Mouse (Mus musculus) intestine, embryonic 14.5 days (tissue): ENCODE measurements around the gene Tmem120a. TPM values are rescaled to one million over a fixed set of nuclear protein-coding genes. Genes with fewer than 3 reads are reported as not detected.
A peak's percentile ranks its signal among the peaks of the same experiment; 100 is the strongest.

Experiments
- ATAC-seq: fragments of 200-750 bp; cut with Nextera tagmentation; replicated peaks from 2 replicates; pipeline ENCODE4 v1.8.0; 2017; ENCODE audit warnings: low read depth, moderate number of reproducible peaks, moderate TSS enrichment, moderate library complexity; ENCODE audit not compliant: low FRiP score, low TSS enrichment
- DNase-seq: peaks from one replicate; pipeline ENCODE4 v3.0.0-alpha.2; 2018; ENCODE audit warnings: low spot score
- H3K27ac ChIP-seq: fragments of 300-500 bp; sonication (generic); 2 replicates; pipeline ENCODE4 v1.5.1; 2014; ENCODE audit warnings: low read depth, mild to moderate bottlenecking, control low read depth
- H3K27me3 ChIP-seq: fragments of 300-500 bp; sonication (generic); replicated peaks from 2 replicates; pipeline ENCODE4 v1.6.1; 2014; ENCODE audit warnings: low read length, control low read depth; ENCODE audit not compliant: control insufficient read depth, insufficient read depth
- H3K36me3 ChIP-seq: fragments of 300-500 bp; sonication (generic); 2 replicates; pipeline ENCODE4 v1.6.1; 2014; ENCODE audit warnings: low read length, control low read depth; ENCODE audit not compliant: control insufficient read depth, insufficient read depth
- H3K4me1 ChIP-seq: fragments of 300-500 bp; sonication (generic); replicated peaks from 2 replicates; pipeline ENCODE4 v1.6.1; 2014; ENCODE audit warnings: low read length, control low read depth, mixed read lengths; ENCODE audit not compliant: control insufficient read depth, insufficient read depth
- H3K4me2 ChIP-seq: fragments of 300-500 bp; sonication (generic); 2 replicates; pipeline ENCODE4 v1.6.1; 2014; ENCODE audit warnings: low read length
- H3K4me3 ChIP-seq: fragments of 300-500 bp; sonication (generic); 2 replicates; pipeline ENCODE4 v1.5.1; 2014; ENCODE audit warnings: low read depth, low read length, control low read depth, mixed read lengths
- H3K9ac ChIP-seq: fragments of 300-500 bp; sonication (generic); 2 replicates; pipeline ENCODE4 v1.6.1; 2014; ENCODE audit warnings: mild to moderate bottlenecking, low read length
- H3K9me3 ChIP-seq: fragments of 300-500 bp; sonication (generic); 2 replicates; pipeline ENCODE4 v1.6.1; 2016; ENCODE audit warnings: low read length, control low read depth; ENCODE audit not compliant: control insufficient read depth
- WGBS: fragments of 180-500 bp; shearing (Covaris S2); extraction: QIAGEN DNeasy Blood & Tissue Kit; methylation state at CpG from one replicate; pipeline ENCODE4 v1.1.7; 2014; 5-methylcytosine and 5-hydroxymethylcytosine counted together
- polyA plus RNA-seq: library from polyadenylated mRNA; unstranded; fragments of >200 nt; fragmentation: Nextera tagmentation; extraction: Ambion mirVana; gene quantifications from 2 replicates; pipeline ENCODE4 v1.2.1, GENCODE M21; 2014

The Tmem120a gene
- 40.4 and 40.9 TPM in 2 replicates for polyA plus RNA-seq

DNA sequence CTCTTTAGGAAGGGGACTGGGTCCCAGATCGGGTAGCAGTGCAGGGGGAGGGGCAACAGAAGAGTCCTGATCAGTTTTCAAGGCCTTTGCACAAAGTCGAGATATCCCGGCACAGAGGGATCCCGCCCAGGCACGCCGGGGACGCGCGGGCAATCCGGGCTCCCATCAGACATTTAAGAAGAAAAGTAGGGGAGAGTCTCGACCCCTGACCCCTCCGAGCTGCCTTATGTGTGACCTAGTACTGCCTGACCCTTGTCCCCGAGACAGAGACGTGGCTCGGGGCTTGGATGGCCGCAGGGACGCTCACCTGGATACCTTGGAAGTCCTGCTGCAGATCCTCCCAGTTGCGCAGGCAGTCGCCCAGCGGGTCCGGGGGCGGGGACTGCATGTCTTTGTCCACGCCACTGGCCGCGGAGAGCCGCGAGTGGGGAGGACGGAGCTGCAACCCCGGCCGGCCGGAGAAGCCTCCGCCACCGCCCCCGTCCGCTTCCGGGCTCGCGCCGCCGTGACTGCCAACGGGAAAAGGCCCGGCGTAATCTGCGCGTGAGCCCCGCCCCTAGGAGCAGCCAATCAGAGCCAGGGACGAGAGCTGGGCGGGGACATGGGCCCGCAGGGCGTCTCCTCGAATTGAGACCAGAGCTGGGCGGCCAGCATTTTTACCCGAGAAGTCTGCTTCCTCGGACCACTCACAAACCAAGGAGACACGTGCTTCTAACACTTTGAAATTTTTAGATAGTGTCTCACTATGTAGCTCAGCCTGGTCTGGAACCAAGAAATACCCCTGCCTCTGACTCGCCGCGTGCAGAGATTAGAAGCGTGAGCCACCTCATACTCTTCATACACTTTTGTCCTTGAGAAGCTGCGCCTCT, at the start of gene Tmem120a:
Gene Tmem120a (minus strand): TSS at position 708 of the 869 bp plus-strand sequence.
- peak within 1 kb of the TSS; percentile 61 for H3K4me3 ChIP-seq
- ATAC-seq = peak; percentile 95
- WGBS = under 1% methylated on average over 60 of the region's 60 CpGs
- peak within 1 kb of the TSS; percentile 77 for H3K4me2 ChIP-seq
- DNase-seq = peak; percentile 93
- 0 out of 2 replicates have a peak, but pooled peaks cover 8% of the 10 kb centered on the region for H3K4me1 ChIP-seq
- peak within 1 kb of the TSS; percentile 71 for H3K27ac ChIP-seq
- no peaks in the 10 kb centered on the region for H3K27me3 ChIP-seq
- peaks cover 17% of the 10 kb centered on the region; the same call in 1 of the 2 replicates for H3K36me3 ChIP-seq
- 0 out of 2 replicates have a peak, but pooled peaks cover 5% of the 10 kb centered on the region for H3K9me3 ChIP-seq
- peak within 1 kb of the TSS; percentile 61 for H3K9ac ChIP-seq

DNA sequence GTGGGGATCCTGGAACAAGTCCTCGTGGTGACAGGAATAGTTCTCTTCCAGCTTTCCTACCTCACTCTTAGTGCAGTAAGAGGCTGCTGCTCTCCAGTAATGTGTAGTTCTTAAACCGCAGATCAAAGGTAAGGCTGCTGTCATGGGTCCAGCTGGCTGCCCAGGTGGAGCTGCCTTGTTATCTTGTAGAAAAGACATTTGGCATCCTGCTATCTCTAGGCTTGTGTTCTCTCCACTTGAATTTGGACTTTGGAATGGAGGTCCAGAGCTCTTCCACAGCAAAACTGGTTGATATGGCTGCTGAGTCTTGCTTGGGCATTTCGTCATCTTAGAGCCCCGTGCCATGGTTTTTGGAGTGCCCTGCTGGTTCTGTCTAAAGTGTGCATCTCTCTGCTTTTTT, 38.7 kb upstream of the Tmem120a start:
- Histone ChIP-seq H3K27me3 (no peaks in the 10 kb centered on the region), H3K9me3 (no peaks in the 10 kb centered on the region), H3K4me2 (no peak overlapping the region), H3K4me1 (peaks cover 15% of the 10 kb centered on the region), H3K27ac (no peak overlapping the region), H3K9ac (no peak overlapping the region), H3K36me3 (peaks cover 53% of the 10 kb centered on the region), H3K4me3 (no peak overlapping the region)
- 88% methylated on average over 4 of the region's 4 CpGs for WGBS
- DNase-seq (no peak), ATAC-seq (no peak)

DNA sequence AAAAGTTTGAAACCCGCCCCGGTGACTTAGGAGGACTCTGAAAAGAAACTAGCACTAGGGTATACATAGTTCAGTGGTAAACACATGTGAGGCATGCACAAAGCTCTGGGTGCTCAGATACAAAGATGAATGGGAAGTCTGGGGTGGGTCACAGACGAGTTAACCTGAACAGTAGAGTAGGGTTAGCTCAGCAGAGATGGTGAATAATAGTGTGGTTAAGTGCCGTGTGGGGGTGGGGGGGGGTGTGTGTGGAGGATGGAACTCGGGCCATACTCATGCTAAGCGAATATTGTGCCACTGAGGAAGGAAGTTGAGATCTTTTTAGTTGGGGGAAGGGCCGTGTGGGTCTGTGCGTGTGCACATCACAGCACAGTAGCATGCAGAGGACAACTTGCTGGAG, 36.1 kb upstream of the Tmem120a start:
- Histone ChIP-seq H3K27me3 (no peaks in the 10 kb centered on the region), H3K9ac (no peak overlapping the region), H3K4me3 (no peak overlapping the region), H3K4me1 (peaks cover 15% of the 10 kb centered on the region), H3K9me3 (no peaks in the 10 kb centered on the region), H3K36me3 (peaks cover 28% of the 10 kb centered on the region), H3K27ac (no peak overlapping the region), H3K4me2 (no peak overlapping the region)
- no peak for DNase-seq
- WGBS = 85% methylated on average over 8 of the region's 8 CpGs
- no peak for ATAC-seq

- H3K27ac ChIP-seq = peak within 1 kb of the TSS; percentile 83
- H3K9ac ChIP-seq = peak within 1 kb of the TSS; percentile 94
- DNase-seq (peak; percentile 99), ATAC-seq (peak; percentile 97)
- WGBS = 1% methylated on average over 70 of the region's 70 CpGs
- H3K4me3 ChIP-seq = peak within 1 kb of the TSS; percentile 87
- peak within 1 kb of the TSS; percentile 84 for H3K4me2 ChIP-seq
- peaks cover 15% of the 10 kb centered on the region for H3K4me1 ChIP-seq
- no peaks in the 10 kb centered on the region for H3K27me3 ChIP-seq
- H3K36me3 ChIP-seq = peaks cover 13% of the 10 kb centered on the region
- no peaks in the 10 kb centered on the region for H3K9me3 ChIP-seq
Measured at GRCm38 (mm10) chr5:135778471-135779445, 34.5 kb upstream of the Tmem120a start, which contains the start of gene Mdh2. Gene Mdh2 (plus strand): TSS chr5:135778480.

- Histone ChIP-seq H3K9ac (peak within 1 kb of the TSS; percentile 94), H3K27ac (peak within 1 kb of the TSS; percentile 83), H3K4me1 (peaks cover 15% of the 10 kb centered on the region), H3K36me3 (peaks cover 5% of the 10 kb centered on the region), H3K9me3 (no peaks in the 10 kb centered on the region), H3K4me3 (peak within 1 kb of the TSS; percentile 87), H3K27me3 (no peaks in the 10 kb centered on the region), H3K4me2 (peak within 1 kb of the TSS; percentile 84)
- peak; percentile 92 for ATAC-seq
- DNase-seq = no peak
- under 1% methylated on average over 45 of the region's 45 CpGs for WGBS
Measured at GRCm38 (mm10) chr5:135777796-135778470, 33.7 kb upstream of the Tmem120a start, which contains the start of gene Styxl1. Gene Styxl1 (minus strand): TSS chr5:135778385.

DNA sequence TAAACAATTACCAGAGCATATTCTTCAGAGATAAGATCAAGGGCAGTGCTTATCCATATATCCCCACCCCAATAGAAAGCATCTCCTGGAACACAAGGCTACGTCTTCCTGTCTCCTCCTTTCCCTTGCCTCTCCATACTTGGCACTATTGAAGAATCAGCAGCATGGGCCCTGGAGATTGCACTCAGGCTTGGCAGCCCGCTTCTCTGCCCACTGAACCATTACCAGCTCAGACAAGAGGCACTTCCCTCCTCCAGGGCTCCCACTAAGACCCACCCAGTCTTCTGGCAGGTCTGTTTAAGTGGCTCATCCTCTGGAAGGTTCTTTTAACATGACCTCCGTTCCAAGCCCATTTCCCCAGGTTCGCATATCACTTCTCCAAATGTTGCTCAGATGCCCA, 32.3 kb upstream of the Tmem120a start:
- Histone ChIP-seq H3K9me3 (no peaks in the 10 kb centered on the region), H3K4me3 (no peak overlapping the region), H3K4me2 (no peak overlapping the region), H3K36me3 (no peaks in the 10 kb centered on the region), H3K9ac (no peak overlapping the region), H3K27me3 (no peaks in the 10 kb centered on the region), H3K4me1 (peaks cover 15% of the 10 kb centered on the region), H3K27ac (no peak overlapping the region)
- DNase-seq = no peak
- WGBS = 76% methylated on average over 4 of the region's 4 CpGs
- no peak for ATAC-seq

GRCm38 (mm10) chr5:135772519-135772918, 28.3 kb upstream of the Tmem120a start:
- H3K4me2 ChIP-seq = no peak overlapping the region
- H3K27ac ChIP-seq = no peak overlapping the region
- no peak overlapping the region for H3K4me3 ChIP-seq
- no peak overlapping the region for H3K9ac ChIP-seq
- no peaks in the 10 kb centered on the region for H3K9me3 ChIP-seq
- DNase-seq (no peak), ATAC-seq (no peak)
- 45% methylated on average over 3 of the region's 3 CpGs for WGBS
- no peaks in the 10 kb centered on the region for H3K27me3 ChIP-seq
- no peaks in the 10 kb centered on the region for H3K36me3 ChIP-seq
- no peaks in the 10 kb centered on the region for H3K4me1 ChIP-seq

DNA sequence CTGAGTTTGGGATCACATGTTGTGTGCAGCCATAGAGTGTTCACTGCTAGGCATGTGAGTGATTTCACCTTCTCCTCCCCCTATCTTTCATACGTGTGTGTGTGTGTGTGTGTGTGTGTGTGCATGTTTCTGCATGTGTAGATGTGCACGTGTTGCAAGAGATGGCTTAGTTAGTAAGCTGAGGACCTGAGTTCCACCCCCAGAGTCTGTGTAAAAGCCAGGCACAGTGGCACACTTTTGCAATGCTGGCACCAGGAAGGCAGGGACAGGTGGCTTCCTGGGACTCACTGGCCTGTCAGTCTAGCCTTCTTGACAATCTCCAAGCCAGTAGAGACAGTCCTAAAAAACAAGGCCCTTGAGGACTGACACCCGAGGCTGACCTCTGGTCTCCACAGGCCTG, 20.7 kb upstream of the Tmem120a start:
- Histone ChIP-seq H3K9me3 (no peaks in the 10 kb centered on the region), H3K36me3 (no peaks in the 10 kb centered on the region), H3K4me3 (no peak overlapping the region), H3K4me2 (no peak overlapping the region), H3K27ac (no peak overlapping the region), H3K4me1 (no peaks in the 10 kb centered on the region), H3K9ac (no peak overlapping the region), H3K27me3 (no peaks in the 10 kb centered on the region)
- ATAC-seq (no peak), DNase-seq (no peak)
- 60% methylated on average over 3 of the region's 3 CpGs for WGBS
